Mouse (Mus musculus): Measurements from ENCODE around the gene Glud1. TPM values are rescaled to one million over a fixed set of nuclear protein-coding genes. Genes with fewer than 3 reads are reported as not detected.
"Not testable (repeated sequence)": the region's sequence is repeated elsewhere in the genome, so short reads cannot be mapped to it uniquely, and the experiment has no call there.

Gene Glud1
- polyA plus RNA-seq, 1 experiment from 2014 or later, result 263 TPM

DNA sequence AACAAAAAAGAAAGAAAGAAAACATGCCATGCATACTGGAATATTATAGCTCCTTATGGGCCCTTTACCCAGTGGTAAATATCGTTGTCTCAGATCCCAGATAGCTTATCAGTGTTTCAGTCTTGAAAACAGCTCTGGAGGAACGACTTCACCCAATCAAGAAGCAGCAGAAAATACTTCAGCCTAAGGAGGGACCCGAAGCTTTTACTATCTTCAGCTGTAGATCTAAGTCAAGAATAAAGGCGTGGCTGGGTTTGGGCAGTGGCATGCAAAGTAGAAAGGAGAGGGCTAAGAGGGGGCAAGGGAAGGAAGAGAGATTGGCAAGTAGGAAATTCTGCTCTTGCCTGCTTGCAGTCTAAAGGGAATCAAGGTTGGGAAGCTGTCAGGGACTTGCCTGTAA is 51.6 kb downstream of the Glud1 start:
- TF ChIP-seq CTCF (IDR thresholded peaks at IDR 0.05), result no peak
- ChIA-PET CTCF (interaction anchor here (1.0 to 2.6 kb wide), 8 partner anchors 8 to 98 kb away, joined by 3 to 11 read pairs (median 4); partner anchors contain the start of gene Mmrn2), POLR2A (no interaction called here)
- in situ Hi-C loops (cut with MboI; ENCODE audit: low pct_unique_long_range_greater_than_20kb), result loop anchor here (5.0 to 10.0 kb wide), 2 partner anchors 90 to 257 kb away; partner anchors contain the start of gene A630023A22Rik
- ATAC-seq, result no peak
- no peak for DNase-seq (ENCODE audit: low read depth, low spot score)
- H3K27me3 ChIP-seq, result no peaks in the 10 kb centered on the region

DNA sequence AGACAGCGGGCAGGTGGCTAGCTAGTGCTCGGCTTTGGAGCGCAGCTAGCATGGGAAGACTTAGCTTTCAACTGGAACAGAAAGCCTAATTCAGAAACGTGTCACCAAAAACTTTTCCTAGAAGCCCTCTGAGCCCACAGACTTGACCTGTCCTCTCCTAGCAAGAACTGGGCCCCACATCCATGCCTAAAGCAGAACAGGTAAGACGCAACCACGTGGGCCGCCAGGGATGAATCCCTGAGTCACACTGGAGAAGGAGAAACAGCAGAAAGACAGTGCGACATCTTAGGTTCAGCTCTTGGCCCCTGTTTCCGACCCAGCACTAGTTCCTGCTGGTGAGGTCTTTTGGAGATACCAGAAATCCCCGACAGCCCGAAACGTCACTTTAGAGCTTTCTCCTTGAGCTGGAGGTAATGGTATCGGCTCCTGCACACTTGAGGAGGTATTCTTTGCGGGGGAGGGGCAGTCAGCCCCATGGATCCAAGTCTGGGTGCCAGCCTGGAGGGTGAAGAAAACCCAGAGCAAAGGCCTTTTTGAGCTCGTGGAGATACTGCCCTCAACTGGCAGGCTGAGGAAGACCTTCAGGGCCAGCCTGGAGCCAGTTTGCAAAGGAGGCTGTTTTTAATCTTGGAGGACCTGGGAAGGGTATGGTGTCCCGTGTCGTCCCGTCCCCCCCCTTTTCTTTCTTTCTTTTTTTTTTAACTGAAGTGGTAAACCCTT is 52.4 kb downstream of the Glud1 start:
- no peak for TF ChIP-seq CTCF (IDR thresholded peaks at IDR 0.05)
- ATAC-seq (peak; percentile 81), DNase-seq (ENCODE audit: low read depth, low spot score) (no peak)
- CTCF ChIA-PET, result interaction anchor here (0.7 to 2.6 kb wide), 15 partner anchors 9 to 172 kb away, joined by 3 to 11 read pairs (median 5); partner anchors contain the start of gene Mmrn2
- H3K27me3 ChIP-seq, result no peaks in the 10 kb centered on the region
- POLR2A ChIA-PET, result no interaction called here
- in situ Hi-C loops (cut with MboI; ENCODE audit: low pct_unique_long_range_greater_than_20kb), result loop anchor here (5.0 to 10.0 kb wide), 2 partner anchors 91 to 258 kb away; partner anchors contain the start of gene A630023A22Rik

DNA sequence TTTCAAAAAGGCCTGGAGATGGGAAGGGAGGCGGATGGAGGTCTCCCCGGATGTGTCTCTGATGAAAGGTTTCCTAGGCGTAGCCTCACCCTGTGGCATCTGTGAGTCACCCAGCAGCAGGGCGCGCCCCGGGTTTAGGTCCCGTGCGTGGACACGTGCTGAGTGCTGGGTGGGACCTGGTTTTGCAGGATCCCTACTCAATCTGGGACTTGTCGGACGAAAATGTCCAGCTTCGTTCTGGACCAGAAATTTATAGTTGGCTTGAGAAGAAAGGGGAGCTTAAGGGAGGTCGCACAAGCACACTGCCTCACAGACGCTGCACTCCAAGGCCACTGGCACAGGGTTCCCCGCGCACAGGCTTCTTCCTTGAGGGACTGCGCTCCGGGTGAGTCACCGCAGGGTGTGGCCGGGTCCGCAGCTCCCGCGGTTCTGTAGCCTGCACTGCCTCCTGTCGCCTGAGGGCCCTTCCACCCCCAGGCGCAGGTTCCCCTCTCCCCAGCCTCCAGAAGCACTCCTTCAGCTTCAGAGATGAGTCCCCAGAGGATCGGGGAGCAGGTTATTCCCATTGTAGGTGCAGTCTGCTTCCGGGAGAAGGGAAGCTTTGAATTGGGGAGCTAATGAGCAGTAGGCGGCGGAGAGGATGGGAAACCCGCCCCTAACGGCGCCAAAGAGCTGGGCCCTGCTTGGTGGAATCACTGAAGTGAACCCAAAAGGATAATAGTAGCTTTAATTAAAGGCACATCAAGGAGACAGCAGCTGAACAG is 53.1 kb downstream of the Glud1 start:
- TF ChIP-seq CTCF (IDR thresholded peaks at IDR 0.05), result no peak
- DNase-seq (ENCODE audit: low read depth, low spot score), result no peak
- peak; percentile 92 for ATAC-seq
- in situ Hi-C loops (cut with MboI; ENCODE audit: low pct_unique_long_range_greater_than_20kb), result loop anchor here (5.0 to 10.0 kb wide), 2 partner anchors 91 to 259 kb away; partner anchors contain the start of gene A630023A22Rik
- no peaks in the 10 kb centered on the region for H3K27me3 ChIP-seq
- POLR2A ChIA-PET, result no interaction called here
- CTCF ChIA-PET, result interaction anchor here (1.2 to 2.6 kb wide), 8 partner anchors 8 to 173 kb away, joined by 3 to 11 read pairs (median 6); partner anchors contain the start of gene Mmrn2

DNA sequence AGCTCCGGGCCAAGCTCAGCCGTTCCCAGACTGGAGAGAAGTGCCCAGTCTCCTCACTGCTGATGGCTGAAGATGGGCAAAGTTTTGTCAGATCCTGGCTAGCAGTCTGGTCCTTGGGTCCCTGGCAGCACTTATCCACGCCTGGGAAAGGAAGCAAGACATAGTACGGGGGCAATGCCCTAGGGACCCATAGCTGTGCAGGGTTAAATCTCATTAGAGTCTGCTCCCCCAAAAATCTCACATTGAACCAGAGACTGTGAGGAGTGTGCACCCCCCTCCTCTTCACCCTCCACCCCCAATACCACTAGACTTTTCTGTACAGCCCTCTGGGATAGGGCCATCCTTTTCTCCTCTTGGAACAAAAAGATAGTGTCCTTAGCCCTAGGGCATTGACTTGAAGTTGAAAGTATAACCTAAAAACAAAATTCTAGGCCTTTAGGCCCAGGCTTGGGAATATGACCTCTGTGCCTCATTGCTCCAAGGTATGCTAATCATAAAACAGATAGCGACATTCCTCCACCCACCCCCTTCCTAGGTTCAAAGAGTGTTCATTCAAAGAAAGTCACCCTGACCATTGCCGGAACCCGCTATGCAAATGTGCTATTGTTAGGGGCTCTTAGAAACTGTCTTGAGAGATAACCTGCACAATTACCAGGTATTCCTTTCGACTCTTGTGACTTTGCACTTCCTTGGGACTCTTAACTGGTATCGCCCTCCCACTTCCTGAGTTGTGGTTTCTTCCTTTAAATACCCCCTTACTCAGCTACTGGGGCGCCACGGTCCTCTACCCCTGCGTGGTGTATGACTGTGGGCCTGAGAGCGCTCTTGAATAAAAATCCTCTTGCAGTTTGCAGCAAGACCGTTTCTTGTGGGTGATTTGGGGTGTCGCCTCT is 54.0 kb downstream of the Glud1 start:
- peak; percentile 8 for ATAC-seq
- H3K27me3 ChIP-seq; POLR2A ChIA-PET; DNase-seq (ENCODE audit: low read depth, low spot score): not testable (repeated sequence)
- in situ Hi-C loops (cut with MboI; ENCODE audit: low pct_unique_long_range_greater_than_20kb), result loop anchor here (5.0 to 10.0 kb wide), 2 partner anchors 92 to 260 kb away; partner anchors contain the start of gene A630023A22Rik
- CTCF ChIA-PET, result interaction anchor here (1.2 to 2.6 kb wide), 8 partner anchors 8 to 174 kb away, joined by 3 to 11 read pairs (median 6); partner anchors contain the start of gene Mmrn2

DNA sequence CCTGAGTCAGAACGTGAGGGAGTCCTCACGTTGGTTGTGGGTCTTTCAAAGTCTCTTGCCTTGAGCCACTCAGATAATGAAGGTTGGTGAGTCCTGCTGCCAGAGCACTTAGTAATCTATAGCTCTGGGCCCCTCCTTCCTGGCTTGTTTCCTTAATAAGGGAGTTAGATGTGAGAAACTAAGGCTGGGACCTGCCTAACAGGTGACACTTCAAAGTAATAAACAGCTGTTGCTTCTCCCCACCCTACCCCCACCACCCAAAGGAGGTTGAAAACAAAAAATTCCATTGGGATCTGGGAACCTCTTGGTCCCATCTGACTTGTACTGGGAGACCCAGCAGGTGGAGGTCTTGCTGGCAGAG is 54.6 kb downstream of the Glud1 start:
- no peak for DNase-seq (ENCODE audit: low read depth, low spot score)
- no peak for ATAC-seq
- ChIA-PET POLR2A (no interaction called here), CTCF (interaction anchor here (1.6 kb wide), 1 partner anchor 11 kb away, joined by 3 read pairs; no protein-coding TSS in a partner anchor)
- no peaks in the 10 kb centered on the region for H3K27me3 ChIP-seq
- TF ChIP-seq CTCF (IDR thresholded peaks at IDR 0.05), result no peak
- in situ Hi-C loops (cut with MboI; ENCODE audit: low pct_unique_long_range_greater_than_20kb), result loop anchor here (10.0 kb wide), 1 partner anchor 260 kb away; the partner anchor contains the start of gene A630023A22Rik

DNA sequence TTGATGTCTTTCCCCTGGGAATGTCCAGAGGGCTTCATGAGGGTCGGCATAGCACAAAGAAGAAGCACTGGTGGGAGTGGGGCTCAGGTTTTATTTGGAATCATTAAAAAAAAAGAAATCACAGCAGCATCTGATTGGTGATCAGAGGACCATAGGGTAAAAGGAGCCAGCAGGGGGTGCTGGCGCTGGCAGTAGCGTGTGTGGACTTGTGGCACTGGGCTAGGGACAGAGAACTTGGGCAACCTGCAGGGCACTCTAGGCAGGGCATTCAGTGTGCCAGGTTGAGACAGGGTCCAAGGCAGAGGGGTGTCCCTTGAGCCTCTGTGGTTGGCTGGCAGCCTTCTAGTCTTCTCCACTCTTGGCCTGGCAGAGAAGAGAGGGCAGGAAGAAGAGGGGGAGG is 59.7 kb downstream of the Glud1 start:
- ChIA-PET CTCF (no interaction called here), POLR2A (no interaction called here)
- in situ Hi-C loops (cut with MboI; ENCODE audit: low pct_unique_long_range_greater_than_20kb), result no loop called here
- no peaks in the 10 kb centered on the region for H3K27me3 ChIP-seq
- no peak for TF ChIP-seq CTCF (IDR thresholded peaks at IDR 0.05)
- DNase-seq (ENCODE audit: low read depth, low spot score) (no peak), ATAC-seq (no peak)

DNA sequence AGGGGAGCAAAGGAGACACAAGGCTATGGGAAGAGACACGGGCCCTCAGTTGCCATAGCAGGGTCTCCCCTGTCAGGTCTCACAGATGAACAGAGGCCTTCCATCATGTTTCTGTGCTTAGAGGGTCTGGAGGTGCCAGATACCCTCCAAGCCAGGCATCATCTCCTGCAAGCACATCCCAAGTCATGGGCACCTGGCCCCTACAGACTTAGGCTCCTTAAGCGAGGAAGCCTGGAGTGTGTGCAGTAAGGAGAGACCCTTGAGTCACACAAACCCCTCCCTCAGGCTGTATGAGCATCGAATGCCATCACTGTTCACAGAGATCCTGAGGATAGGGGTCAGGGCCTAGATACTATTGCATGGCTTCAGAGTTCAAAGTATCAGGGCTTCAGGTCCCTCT is 60.4 kb downstream of the Glud1 start:
- CTCF ChIA-PET, result interaction anchor here (1.0 kb wide), 1 partner anchor 103 kb away, joined by 3 read pairs; no protein-coding TSS in a partner anchor
- DNase-seq (ENCODE audit: low read depth, low spot score) (no peak), ATAC-seq (no peak)
- H3K27me3 ChIP-seq, result no peaks in the 10 kb centered on the region
- POLR2A ChIA-PET, result no interaction called here
- in situ Hi-C loops (cut with MboI; ENCODE audit: low pct_unique_long_range_greater_than_20kb), result no loop called here
- no peak for TF ChIP-seq CTCF (IDR thresholded peaks at IDR 0.05)

DNA sequence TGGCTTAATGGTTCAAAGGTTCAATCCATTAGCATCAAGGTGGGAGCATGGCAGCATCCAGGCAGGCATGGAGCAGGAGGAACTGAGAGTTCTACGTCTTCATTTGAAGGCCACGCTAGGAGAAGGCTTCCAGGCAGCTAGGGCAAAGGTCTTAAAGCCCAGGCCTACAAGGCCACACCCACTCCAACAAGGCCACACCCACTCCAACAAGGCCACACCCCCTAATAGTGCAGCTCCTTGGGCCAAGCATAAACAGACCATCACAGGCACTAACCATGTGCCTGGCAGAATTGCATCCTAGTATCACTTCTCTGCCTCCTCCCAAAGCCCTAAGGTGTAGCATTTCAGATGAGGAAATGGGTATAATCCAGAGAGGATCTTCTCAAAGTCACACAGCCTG is 61.2 kb downstream of the Glud1 start:
- H3K27me3 ChIP-seq, result no peaks in the 10 kb centered on the region
- ATAC-seq, result no peak
- TF ChIP-seq CTCF (IDR thresholded peaks at IDR 0.05), result no peak
- CTCF ChIA-PET, result interaction anchor here (1.3 to 2.0 kb wide), 2 partner anchors 8 to 29 kb away, joined by 3 to 7 read pairs; no protein-coding TSS in a partner anchor
- POLR2A ChIA-PET, result no interaction called here
- in situ Hi-C loops (cut with MboI; ENCODE audit: low pct_unique_long_range_greater_than_20kb), result no loop called here
- no peak for DNase-seq (ENCODE audit: low read depth, low spot score)

DNA sequence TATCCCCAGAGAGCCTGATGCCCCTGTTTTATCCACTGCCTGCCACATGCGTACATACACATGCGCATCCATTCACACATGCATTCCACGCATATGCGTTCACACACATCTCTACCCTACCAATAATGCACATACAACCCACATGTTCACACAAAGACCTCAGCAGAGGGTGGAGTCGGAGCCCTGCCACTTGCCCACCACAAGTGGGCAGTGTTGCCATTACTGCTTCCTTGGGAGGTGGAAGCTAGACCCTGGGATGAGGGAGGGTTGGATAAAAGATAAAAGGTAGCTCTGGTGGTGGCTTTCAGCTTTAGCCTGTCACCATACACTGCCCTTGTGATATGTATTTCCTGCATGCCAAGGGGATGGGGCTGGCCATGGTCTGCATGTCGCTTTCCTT is 62.1 kb downstream of the Glud1 start:
- no peak for TF ChIP-seq CTCF (IDR thresholded peaks at IDR 0.05)
- POLR2A ChIA-PET, result no interaction called here
- CTCF ChIA-PET, result interaction anchor here (1.3 to 2.0 kb wide), 2 partner anchors 9 to 28 kb away, joined by 3 to 7 read pairs; no protein-coding TSS in a partner anchor
- in situ Hi-C loops (cut with MboI; ENCODE audit: low pct_unique_long_range_greater_than_20kb), result no loop called here
- no peak for ATAC-seq
- DNase-seq (ENCODE audit: low read depth, low spot score), result no peak
- H3K27me3 ChIP-seq, result no peaks in the 10 kb centered on the region

DNA sequence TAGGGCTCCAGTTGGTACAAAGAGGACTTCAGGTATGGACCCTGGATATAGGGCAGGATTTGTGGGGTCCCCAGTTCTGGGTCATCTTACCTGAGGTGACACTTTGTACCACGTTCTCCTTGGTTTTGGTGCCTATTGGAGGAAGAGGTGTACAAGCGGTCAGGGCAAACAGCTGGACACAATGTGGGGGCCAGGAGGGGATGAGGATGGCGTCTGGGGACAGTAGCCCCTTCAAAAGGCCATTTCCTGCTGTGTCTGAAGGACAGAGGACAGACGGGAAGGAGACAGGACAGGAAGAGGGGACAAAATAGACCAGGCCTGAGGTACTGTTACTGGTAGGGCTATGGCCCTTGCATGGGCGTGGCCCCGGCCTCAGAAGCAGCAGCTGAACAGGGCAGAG is 63.1 kb downstream of the Glud1 start:
- ChIA-PET POLR2A (no interaction called here), CTCF (no interaction called here)
- H3K27me3 ChIP-seq, result no peaks in the 10 kb centered on the region
- TF ChIP-seq CTCF (IDR thresholded peaks at IDR 0.05), result no peak
- DNase-seq (ENCODE audit: low read depth, low spot score), result no peak
- no peak for ATAC-seq
- in situ Hi-C loops (cut with MboI; ENCODE audit: low pct_unique_long_range_greater_than_20kb), result no loop called here
